Mouse (Mus musculus) limb, embryonic 10.5 days (tissue): Measurements from ENCODE around the gene 4930558K02Rik. TPM values are rescaled to one million over a fixed set of nuclear protein-coding genes. Genes with fewer than 3 reads are reported as not detected.

ENCODE experiments used
- DNase-seq: peaks from one replicate; pipeline ENCODE4 v3.0.0-alpha.2; 2017; ENCODE audit warnings: low spot score
- H3K27ac ChIP-seq: fragments of 300-500 bp; sonication (generic); 2 replicates; pipeline ENCODE4 v1.5.1; 2016; ENCODE audit warnings: mild to moderate bottlenecking
- H3K27me3 ChIP-seq: fragments of 300-500 bp; sonication (generic); 2 replicates; pipeline ENCODE4 v1.6.1; 2016; ENCODE audit warnings: low read depth, mild to moderate bottlenecking; ENCODE audit not compliant: poor library complexity, severe bottlenecking
- H3K36me3 ChIP-seq: fragments of 300-500 bp; sonication (generic); 2 replicates; pipeline ENCODE4 v1.6.1; 2016; ENCODE audit warnings: mild to moderate bottlenecking, moderate library complexity
- H3K4me1 ChIP-seq: fragments of 300-500 bp; sonication (generic); 2 replicates; pipeline ENCODE4 v1.6.1; 2016
- H3K4me3 ChIP-seq: fragments of 300-500 bp; sonication (generic); 2 replicates; pipeline ENCODE4 v1.5.1; 2016; ENCODE audit warnings: mild to moderate bottlenecking, moderate library complexity
- H3K9me3 ChIP-seq: fragments of 300-500 bp; sonication (generic); replicated peaks from 2 replicates; pipeline ENCODE4 v1.6.1; 2016; ENCODE audit warnings: mild to moderate bottlenecking
- WGBS: fragments of 180-500 bp; shearing (Covaris S2); methylation state at CpG from one replicate; pipeline ENCODE4 v1.1.7; 2016; 5-methylcytosine and 5-hydroxymethylcytosine counted together
- polyA plus RNA-seq: library from polyadenylated mRNA; unstranded; fragments of >200 nt; fragmentation: Nextera tagmentation; extraction: Ambion mirVana; gene quantifications from 2 replicates; pipeline ENCODE4 v1.2.1, GENCODE M21; 2016

4930558K02Rik gene
- polyA plus RNA-seq, 1 experiment from 2014 or later: not detected

DNA sequence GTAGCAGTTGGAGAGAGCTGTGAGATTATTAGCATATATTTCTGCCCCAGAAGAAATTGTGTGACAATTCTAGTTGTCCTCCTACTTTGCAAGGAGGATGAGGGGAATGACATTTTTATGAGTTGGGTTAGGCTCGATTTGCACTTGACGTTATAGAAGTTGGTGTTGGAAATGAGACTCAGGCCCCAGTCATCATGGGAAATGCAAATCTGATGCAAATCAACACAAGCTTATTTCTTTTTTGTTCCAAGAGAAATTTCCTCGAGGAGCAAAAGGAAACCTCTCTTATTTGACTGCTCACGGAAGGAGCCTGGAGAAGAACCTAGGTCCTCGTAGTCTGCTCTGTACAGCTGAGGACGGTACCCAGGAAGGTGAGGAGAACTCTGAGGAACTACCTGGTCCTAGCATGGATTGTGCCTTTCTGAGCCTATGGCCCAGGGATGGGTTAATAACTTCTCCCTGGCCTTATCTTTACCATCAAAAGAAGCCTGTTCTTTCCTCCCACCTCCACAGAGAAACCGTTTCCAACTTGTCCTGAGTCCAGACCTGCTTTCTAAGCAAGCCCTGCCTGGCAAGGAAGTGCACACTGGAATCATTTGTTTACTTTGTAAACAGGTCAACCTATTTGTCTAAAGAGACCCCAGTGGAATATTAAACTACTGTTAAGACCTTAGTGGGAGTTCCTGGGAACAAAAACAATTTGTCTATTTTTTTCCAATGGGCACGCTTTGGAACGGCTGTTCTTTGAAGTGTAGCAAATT, 76.6 kb downstream of the 4930558K02Rik start:
- Histone ChIP-seq H3K4me3 (no peak overlapping the region), H3K27ac (no peak overlapping the region), H3K9me3 (no peaks in the 10 kb centered on the region), H3K36me3 (no peaks in the 10 kb centered on the region), H3K27me3 (no peaks in the 10 kb centered on the region), H3K4me1 (no peaks in the 10 kb centered on the region)
- WGBS: 80% methylated on average over 9 of the region's 9 CpGs
- DNase-seq: no peak

DNA sequence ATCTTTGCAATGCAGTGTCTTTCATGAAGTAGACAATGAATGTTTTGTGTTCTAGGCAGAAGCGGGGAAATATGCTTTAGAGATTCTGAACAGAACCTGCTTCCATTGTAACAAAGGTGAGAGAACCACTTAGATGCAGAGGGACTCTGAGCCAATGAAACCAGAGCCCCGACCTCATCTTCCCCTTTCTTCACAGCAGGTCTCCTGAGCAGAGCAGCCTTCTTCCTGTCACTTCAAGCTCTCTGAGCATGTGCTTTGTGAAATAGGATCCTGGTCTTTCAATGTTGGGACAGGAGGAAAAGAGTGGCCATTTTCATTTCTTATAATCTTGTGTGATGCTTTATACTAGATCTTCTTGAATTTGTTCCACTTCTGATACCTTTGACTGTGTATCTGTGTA, 79.3 kb downstream of the 4930558K02Rik start:
- no peak for DNase-seq
- Histone ChIP-seq H3K4me3 (no peak overlapping the region), H3K27me3 (no peaks in the 10 kb centered on the region), H3K36me3 (no peaks in the 10 kb centered on the region), H3K9me3 (no peaks in the 10 kb centered on the region), H3K27ac (no peak overlapping the region), H3K4me1 (no peaks in the 10 kb centered on the region)
- WGBS: 59% methylated on average over 2 of the region's 2 CpGs

DNA sequence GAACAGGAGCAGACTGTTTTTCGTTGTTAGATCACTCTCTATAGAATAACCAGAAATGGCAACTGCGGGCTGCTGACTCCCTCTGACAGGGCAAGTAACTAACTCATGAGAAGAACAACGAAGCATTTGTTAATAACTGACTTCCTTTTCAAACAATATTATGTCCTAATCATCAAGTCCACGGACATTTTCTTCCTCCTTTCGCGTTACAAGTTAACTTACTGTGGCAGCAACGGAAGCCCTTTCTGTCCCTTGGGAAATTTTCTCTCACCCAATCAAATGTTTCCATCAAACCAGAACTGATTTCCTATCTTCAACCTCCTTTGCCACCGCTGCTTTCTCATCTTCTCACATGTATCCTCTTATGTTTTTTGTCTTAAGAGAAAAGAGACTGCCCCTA, 82.2 kb downstream of the 4930558K02Rik start:
- no peaks in the 10 kb centered on the region for H3K9me3 ChIP-seq
- no peaks in the 10 kb centered on the region for H3K4me1 ChIP-seq
- no peaks in the 10 kb centered on the region for H3K36me3 ChIP-seq
- no peak overlapping the region for H3K27ac ChIP-seq
- H3K4me3 ChIP-seq: no peak overlapping the region
- DNase-seq: no peak
- WGBS: 84% methylated on average over 8 of the region's 8 CpGs
- no peaks in the 10 kb centered on the region for H3K27me3 ChIP-seq

DNA sequence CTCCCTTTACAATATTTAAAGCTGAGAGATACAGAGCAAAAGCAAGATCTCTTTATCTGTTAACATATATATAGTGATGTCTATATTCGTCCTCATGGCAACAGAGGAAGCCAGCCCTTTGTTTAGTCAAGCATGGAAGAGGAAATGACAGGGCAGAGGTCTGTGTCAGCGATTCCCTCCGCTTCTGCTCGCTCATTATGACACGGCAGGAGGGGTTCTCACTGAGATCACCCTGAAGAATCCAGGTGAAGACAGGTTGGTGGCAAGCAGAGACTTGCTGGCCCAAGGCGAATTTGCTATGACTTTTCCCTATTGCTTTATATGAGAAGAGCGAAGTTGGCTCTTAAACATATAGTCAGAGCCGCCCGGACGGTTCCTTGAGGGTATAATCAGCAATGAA, 83.3 kb downstream of the 4930558K02Rik start:
- Histone ChIP-seq H3K4me1 (no peaks in the 10 kb centered on the region), H3K27ac (0 out of 2 replicates have a peak overlapping the region, but pooled peaks have one; percentile 17), H3K36me3 (no peaks in the 10 kb centered on the region), H3K4me3 (no peak overlapping the region), H3K9me3 (no peaks in the 10 kb centered on the region), H3K27me3 (no peaks in the 10 kb centered on the region)
- 69% methylated on average over 10 of the region's 10 CpGs for WGBS
- DNase-seq: no peak

DNA sequence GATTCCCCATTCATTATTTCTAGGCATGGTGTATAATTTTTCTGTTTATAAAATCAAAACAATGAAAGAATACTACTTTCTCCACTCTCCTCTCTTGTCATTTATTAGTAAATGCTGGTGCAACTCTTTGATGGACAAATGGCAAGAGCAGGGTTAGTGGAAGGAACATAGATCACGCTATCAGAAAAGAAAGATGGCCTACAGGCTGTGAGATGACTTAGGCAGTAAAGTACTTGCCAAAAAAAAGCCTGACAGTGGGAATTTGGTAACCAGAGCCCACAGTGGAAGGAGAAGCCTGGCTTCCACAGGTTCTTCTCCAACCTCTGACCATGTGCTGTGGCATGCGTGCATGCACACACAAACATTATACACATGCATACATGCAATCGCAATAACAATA, 84.4 kb downstream of the 4930558K02Rik start:
- DNase-seq: no peak
- no peaks in the 10 kb centered on the region for H3K27me3 ChIP-seq
- no peaks in the 10 kb centered on the region for H3K36me3 ChIP-seq
- H3K4me3 ChIP-seq: no peak overlapping the region
- H3K9me3 ChIP-seq: no peaks in the 10 kb centered on the region
- H3K4me1 ChIP-seq: no peaks in the 10 kb centered on the region
- no peak overlapping the region for H3K27ac ChIP-seq
- WGBS: 97% methylated on average over 3 of the region's 3 CpGs

DNA sequence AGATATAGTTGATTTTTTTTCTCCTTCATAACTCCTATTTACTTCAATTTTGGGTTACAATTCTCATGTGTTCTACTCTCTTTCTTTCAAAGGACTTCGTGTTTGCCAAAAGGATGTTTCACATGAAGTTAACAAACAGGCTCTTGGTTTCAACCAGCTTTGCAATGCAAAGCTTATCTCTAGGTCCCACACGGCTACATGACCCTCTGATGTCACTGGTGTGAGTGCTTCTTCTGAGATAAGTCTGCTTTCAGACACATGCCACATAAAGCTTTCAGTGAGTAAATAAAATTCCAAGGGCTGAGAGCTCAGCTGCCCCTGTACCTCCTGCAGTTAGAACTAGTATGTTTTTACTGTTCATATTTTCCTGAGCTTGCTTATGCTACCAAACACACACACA, 84.9 kb downstream of the 4930558K02Rik start:
- DNase-seq: no peak
- Histone ChIP-seq H3K4me3 (no peak overlapping the region), H3K9me3 (no peaks in the 10 kb centered on the region), H3K27me3 (no peaks in the 10 kb centered on the region), H3K27ac (no peak overlapping the region), H3K4me1 (no peaks in the 10 kb centered on the region), H3K36me3 (no peaks in the 10 kb centered on the region)
- 72% methylated on average over 2 of the region's 2 CpGs for WGBS

DNA sequence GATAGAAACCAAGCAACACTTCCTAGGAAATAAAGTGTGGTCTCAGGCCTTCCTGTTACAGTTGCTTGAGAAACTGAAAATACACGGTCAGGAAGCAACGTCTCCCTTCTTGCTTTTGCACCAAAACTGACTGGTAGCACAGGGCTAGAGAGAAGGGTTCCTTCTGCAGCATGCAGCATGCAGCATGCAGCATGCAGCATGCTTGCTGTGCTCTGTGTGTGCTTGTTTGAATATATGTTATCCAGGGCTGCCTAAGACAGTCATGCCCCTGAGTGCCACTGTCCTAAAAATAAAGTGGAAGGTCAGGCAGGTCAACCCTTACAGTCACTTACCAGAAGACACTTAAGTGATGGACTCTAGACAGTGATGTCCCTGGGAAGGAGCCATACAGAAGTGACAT, 85.3 kb downstream of the 4930558K02Rik start:
- no peaks in the 10 kb centered on the region for H3K9me3 ChIP-seq
- H3K27me3 ChIP-seq: no peaks in the 10 kb centered on the region
- no peak for DNase-seq
- H3K36me3 ChIP-seq: no peaks in the 10 kb centered on the region
- WGBS: 81% methylated on average over 2 of the region's 2 CpGs
- no peak overlapping the region for H3K4me3 ChIP-seq
- no peak overlapping the region for H3K27ac ChIP-seq
- no peaks in the 10 kb centered on the region for H3K4me1 ChIP-seq

Other genes starting within 250 kb of the 4930558K02Rik start
- gene Fasl, start 191.1 kb downstream of the 4930558K02Rik start, polyA plus RNA-seq: not detected in 2 replicates
- gene Suco, start 103.0 kb downstream of the 4930558K02Rik start, polyA plus RNA-seq: 25.6 and 30.3 TPM in 2 replicates
- gene Pigc, start 10.4 kb downstream of the 4930558K02Rik start, polyA plus RNA-seq: 31.4 and 39.9 TPM in 2 replicates